Comparison of ENCODE assay signal across 13 mouse cellular contexts in genomic region chr4:137788511-137789049, GRCm38 (mm10). TPM values are rescaled to one million over a fixed set of nuclear protein-coding genes. Genes with fewer than 3 reads are reported as not detected.
DNase-seq lines count a peak whose midpoint lies in the region; ATAC-seq and TF ChIP-seq lines count a peak whose summit lies in the region.
"Had no signal": no experiment of that assay in that cellular context is flagged by ENCODE, and none has a peak within 500 bp of the region (broad histone marks: within the 10 kb centered on the region; RNA-seq: fewer than 3 reads in every experiment).

No protein-coding gene starts in this region.

- H3K27ac ChIP-seq in hindbrain, embryonic 11.5 days (ENCODE audit: low read depth, low read length): peak overlapping the region; percentile 70
- H3K27ac ChIP-seq in hindbrain, embryonic 14.5 days: no peak overlapping the region
- H3K27ac ChIP-seq in midbrain, embryonic 11.5 days (ENCODE audit: low read depth, low read length): peak overlapping the region; percentile 10; the same call in 1 of the 2 replicates
- H3K27ac ChIP-seq in midbrain, embryonic 15.5 days: no peak overlapping the region
- peak overlapping the region; percentile 40; the same call in 1 of the 2 replicates for H3K27ac ChIP-seq in ES-Bruce4 (ENCODE audit: insufficient read depth, low read length)
- no peak overlapping the region; the same call in 1 of the 2 replicates for H3K27ac ChIP-seq in midbrain, embryonic 13.5 days
- H3K27ac ChIP-seq: embryonic facial prominence, embryonic 10.5 days had no signal

- H3K4me2 ChIP-seq in hindbrain, embryonic 11.5 days (replicated peaks; ENCODE audit: low read depth, low read length): no peak overlapping the region
- H3K4me2 ChIP-seq in hindbrain, embryonic 14.5 days (replicated peaks): no peak overlapping the region
- H3K4me2 ChIP-seq in midbrain, embryonic 11.5 days: no peak overlapping the region
- no peak overlapping the region for H3K4me2 ChIP-seq in midbrain, embryonic 15.5 days
- H3K4me2 ChIP-seq in midbrain, embryonic 13.5 days (replicated peaks): no peak overlapping the region

- ATAC-seq in hindbrain, embryonic 11.5 days (ENCODE audit: low FRiP score): peak; percentile 81
- no peak for ATAC-seq in hindbrain, embryonic 14.5 days (ENCODE audit: low FRiP score)
- ATAC-seq in midbrain, embryonic 11.5 days (ENCODE audit: low FRiP score): peak; percentile 55; the same call in 1 of the 2 replicates
- no peak for ATAC-seq in midbrain, embryonic 15.5 days (replicated peaks)
- peak; percentile 30; the same call in 1 of the 2 replicates for ATAC-seq in midbrain, embryonic 13.5 days
- ATAC-seq in monocyte, adult 5-6 weeks (replicated peaks; ENCODE audit: insufficient number of reproducible peaks, low FRiP score, low TSS enrichment, poor library complexity, severe bottlenecking): no peak
- ATAC-seq: activated CD4-positive, CD25-positive, alpha-beta regulatory T cell, adult 4 months had no signal

- TF ChIP-seq EP300 in ES-Bruce4 (IDR thresholded peaks at IDR 0.05; ENCODE audit: insufficient read depth, low read depth, low read length): peak; percentile 36; the same call in 1 of the 2 replicates

- H3K9me3 ChIP-seq in hindbrain, embryonic 11.5 days (ENCODE audit: control insufficient read depth, low read length): no peaks in the 10 kb centered on the region
- H3K9me3 ChIP-seq in hindbrain, embryonic 14.5 days (ENCODE audit: control insufficient read depth, low read length): no peaks in the 10 kb centered on the region
- H3K9me3 ChIP-seq in midbrain, embryonic 11.5 days (ENCODE audit: control insufficient read depth, low read length): no peaks in the 10 kb centered on the region
- no peaks in the 10 kb centered on the region for H3K9me3 ChIP-seq in midbrain, embryonic 15.5 days
- H3K9me3 ChIP-seq in ES-Bruce4 (replicated peaks; ENCODE audit: control insufficient read depth, insufficient read depth, low read length, poor library complexity, severe bottlenecking): no peaks in the 10 kb centered on the region
- H3K9me3 ChIP-seq in midbrain, embryonic 13.5 days: no peaks in the 10 kb centered on the region
- H3K9me3 ChIP-seq: embryonic facial prominence, embryonic 10.5 days; megakaryocyte, embryonic 14.5 days had no signal

- no peak for TF ChIP-seq POLR2A in ES-Bruce4 (IDR thresholded peaks at IDR 0.05; ENCODE audit: insufficient read depth, low read length)

- H3K27me3 ChIP-seq in hindbrain, embryonic 11.5 days (ENCODE audit: control insufficient read depth, insufficient read depth, low read length): no peaks in the 10 kb centered on the region
- H3K27me3 ChIP-seq in hindbrain, embryonic 14.5 days (ENCODE audit: control insufficient read depth, insufficient read depth, low read length): no peaks in the 10 kb centered on the region
- H3K27me3 ChIP-seq in midbrain, embryonic 11.5 days (ENCODE audit: control insufficient read depth, insufficient read depth, low read length): no peaks in the 10 kb centered on the region
- H3K27me3 ChIP-seq in midbrain, embryonic 15.5 days (replicated peaks): no peaks in the 10 kb centered on the region
- no peaks in the 10 kb centered on the region for H3K27me3 ChIP-seq in ES-Bruce4 (ENCODE audit: control insufficient read depth, insufficient read depth, low read length, poor library complexity, severe bottlenecking)
- H3K27me3 ChIP-seq in midbrain, embryonic 13.5 days: peaks cover 2% of the 10 kb centered on the region; the same call in 1 of the 2 replicates

- no peaks in the 10 kb centered on the region for H3K36me3 ChIP-seq in hindbrain, embryonic 11.5 days (ENCODE audit: control insufficient read depth, insufficient read depth, low read length)
- H3K36me3 ChIP-seq in hindbrain, embryonic 14.5 days (replicated peaks; ENCODE audit: control insufficient read depth, insufficient read depth): no peaks in the 10 kb centered on the region
- no peaks in the 10 kb centered on the region for H3K36me3 ChIP-seq in midbrain, embryonic 11.5 days (ENCODE audit: control insufficient read depth, insufficient read depth, low read length)
- no peaks in the 10 kb centered on the region for H3K36me3 ChIP-seq in midbrain, embryonic 15.5 days (replicated peaks)
- H3K36me3 ChIP-seq in ES-Bruce4 (ENCODE audit: control insufficient read depth, insufficient read depth, low read length, poor library complexity, severe bottlenecking): no peaks in the 10 kb centered on the region
- no peaks in the 10 kb centered on the region for H3K36me3 ChIP-seq in midbrain, embryonic 13.5 days
- H3K36me3 ChIP-seq: embryonic facial prominence, embryonic 10.5 days had no signal

- no peak overlapping the region for H3K4me3 ChIP-seq in hindbrain, embryonic 11.5 days (ENCODE audit: low read depth, low read length)
- H3K4me3 ChIP-seq in hindbrain, embryonic 14.5 days (replicated peaks; ENCODE audit: low read length): no peak overlapping the region
- H3K4me3 ChIP-seq in midbrain, embryonic 11.5 days (ENCODE audit: low read depth, low read length): no peak overlapping the region
- H3K4me3 ChIP-seq in midbrain, embryonic 15.5 days: no peak overlapping the region
- no peak overlapping the region for H3K4me3 ChIP-seq in ES-Bruce4 (ENCODE audit: low read depth, low read length)
- no peak overlapping the region for H3K4me3 ChIP-seq in midbrain, embryonic 13.5 days (replicated peaks)
- H3K4me3 ChIP-seq: embryonic facial prominence, embryonic 10.5 days; megakaryocyte, embryonic 14.5 days had no signal

- peaks cover 2% of the 10 kb centered on the region; the same call in 1 of the 2 replicates for H3K4me1 ChIP-seq in hindbrain, embryonic 11.5 days (replicated peaks; ENCODE audit: control insufficient read depth, insufficient read depth, low read length)
- peaks cover 15% of the 10 kb centered on the region; the same call in 1 of the 2 replicates for H3K4me1 ChIP-seq in hindbrain, embryonic 14.5 days (replicated peaks; ENCODE audit: control insufficient read depth, insufficient read depth, low read length)
- peaks cover 10% of the 10 kb centered on the region for H3K4me1 ChIP-seq in midbrain, embryonic 11.5 days (ENCODE audit: control insufficient read depth, insufficient read depth, low read length)
- peaks cover 6% of the 10 kb centered on the region for H3K4me1 ChIP-seq in midbrain, embryonic 15.5 days
- H3K4me1 ChIP-seq in ES-Bruce4 (ENCODE audit: control insufficient read depth, insufficient read depth, low read length): peaks cover 12% of the 10 kb centered on the region
- H3K4me1 ChIP-seq in midbrain, embryonic 13.5 days (replicated peaks): peaks cover 32% of the 10 kb centered on the region
- H3K4me1 ChIP-seq: megakaryocyte, embryonic 14.5 days had no signal

- TF ChIP-seq CTCF in ES-Bruce4 (IDR thresholded peaks at IDR 0.05; ENCODE audit: low read depth, low read length): no peak

- DNase-seq in hindbrain, embryonic 11.5 days (ENCODE audit: low spot score): peak; percentile 55
- DNase-seq in hindbrain, embryonic 14.5 days (ENCODE audit: low spot score): no peak
- DNase-seq in midbrain, embryonic 11.5 days (ENCODE audit: low spot score, missing footprints): no peak
- no peak for DNase-seq in frontal cortex, postnatal 14 days (ENCODE audit: low spot score in 2 of 2)
- DNase-seq: gastrocnemius, postnatal 10 days; thymus, postnatal 4 days had no signal

- no peak overlapping the region for H3K9ac ChIP-seq in hindbrain, embryonic 11.5 days (ENCODE audit: low read depth, low read length)
- H3K9ac ChIP-seq in hindbrain, embryonic 14.5 days: no peak overlapping the region
- no peak overlapping the region; the same call in 1 of the 2 replicates for H3K9ac ChIP-seq in midbrain, embryonic 11.5 days (ENCODE audit: low read length)
- H3K9ac ChIP-seq in midbrain, embryonic 15.5 days: no peak overlapping the region
- H3K9ac ChIP-seq in ES-Bruce4 (ENCODE audit: low read depth, poor library complexity, severe bottlenecking): no peak overlapping the region
- no peak overlapping the region for H3K9ac ChIP-seq in midbrain, embryonic 13.5 days (replicated peaks)

- 36% methylated on average over 7 of the region's 7 CpGs for WGBS in hindbrain, embryonic 11.5 days
- WGBS in hindbrain, embryonic 14.5 days: 32% methylated on average over 7 of the region's 7 CpGs
- WGBS in midbrain, embryonic 11.5 days: 60% methylated on average over 7 of the region's 7 CpGs
- 47% methylated on average over 7 of the region's 7 CpGs for WGBS in midbrain, embryonic 15.5 days
- 51% methylated on average over 7 of the region's 7 CpGs for WGBS in midbrain, embryonic 13.5 days

RNA-seq across cellular contexts. Expression of gene Alpl, which starts 7.6 kb away (rescaled TPM):
- 17.4 and 21.2 TPM in 2 replicates for polyA plus RNA-seq in hindbrain, embryonic 11.5 days (2014; fragmentation: Nextera tagmentation; extraction: Ambion mirVana)
- 8.3 and 10.2 TPM in 2 replicates for polyA plus RNA-seq in hindbrain, embryonic 14.5 days (2014; fragmentation: Nextera tagmentation; extraction: Ambion mirVana)
- polyA plus RNA-seq in midbrain, embryonic 11.5 days (2014; fragmentation: Nextera tagmentation; extraction: Ambion mirVana): 23.7 and 24.5 TPM in 2 replicates
- polyA plus RNA-seq in midbrain, embryonic 15.5 days (2015; fragmentation: Nextera tagmentation; extraction: Ambion mirVana): 8.8 and 9.6 TPM in 2 replicates
- 133 and 158 TPM in 2 replicates for polyA plus RNA-seq in ES-Bruce4 (2011; ENCODE audit: insufficient read depth, insufficient read length, low read depth, missing spikeins)
- 8.0 and 9.3 TPM in 2 replicates for polyA plus RNA-seq in midbrain, embryonic 13.5 days (2015; fragmentation: Nextera tagmentation; extraction: Ambion mirVana)
- total RNA-seq in monocyte, adult 5-6 weeks (2017): not detected in 3 replicates

Comparison
In these comparisons a context has a peak if more than half of its experiments do, and no peak if none do; other contexts are left out.
1. ATAC-seq: peak in hindbrain, embryonic 11.5 days (single experiment), midbrain, embryonic 11.5 days (single experiment) and midbrain, embryonic 13.5 days (single experiment); none in hindbrain, embryonic 14.5 days (single experiment), midbrain, embryonic 15.5 days (single experiment) and monocyte, adult 5-6 weeks (single experiment).
2. H3K27ac ChIP-seq: peak in hindbrain, embryonic 11.5 days (single experiment), midbrain, embryonic 11.5 days (single experiment) and ES-Bruce4 (single experiment); none in hindbrain, embryonic 14.5 days (single experiment), midbrain, embryonic 15.5 days (single experiment) and midbrain, embryonic 13.5 days (single experiment).